Mouse (Mus musculus) neural tube, embryonic 14.5 days (tissue): ENCODE results near the gene Hrh1. TPM values are rescaled to one million over a fixed set of nuclear protein-coding genes. Genes with fewer than 3 reads are reported as not detected.

Experiments
- ATAC-seq: fragments of 200-750 bp; cut with Nextera tagmentation; 2 replicates; pipeline ENCODE4 v1.8.0; 2017; ENCODE audit warnings: low read depth, mild to moderate bottlenecking, moderate TSS enrichment, moderate library complexity
- H3K27ac ChIP-seq: fragments of 300-500 bp; sonication (generic); 2 replicates; pipeline ENCODE4 v1.5.1; 2014; ENCODE audit warnings: low read depth, mild to moderate bottlenecking, control low read depth, low read length, moderate library complexity, mixed read lengths
- H3K27me3 ChIP-seq: fragments of 300-500 bp; sonication (generic); 2 replicates; pipeline ENCODE4 v1.6.1; 2014; ENCODE audit warnings: low read length; ENCODE audit not compliant: control insufficient read depth, insufficient read depth
- H3K36me3 ChIP-seq: fragments of 300-500 bp; sonication (generic); 2 replicates; pipeline ENCODE4 v1.6.1; 2014; ENCODE audit warnings: low read length, mixed read lengths; ENCODE audit not compliant: control insufficient read depth, insufficient read depth
- H3K4me1 ChIP-seq: fragments of 300-500 bp; sonication (generic); 2 replicates; pipeline ENCODE4 v1.6.1; 2014; ENCODE audit warnings: low read length; ENCODE audit not compliant: control insufficient read depth, insufficient read depth
- H3K4me2 ChIP-seq: fragments of 300-500 bp; sonication (generic); 2 replicates; pipeline ENCODE4 v1.6.1; 2014; ENCODE audit warnings: mild to moderate bottlenecking, low read depth, low read length, control low read depth
- H3K4me3 ChIP-seq: fragments of 300-500 bp; sonication (generic); 2 replicates; pipeline ENCODE4 v1.5.1; 2014; ENCODE audit warnings: low read depth, low read length, control low read depth, mixed read lengths
- H3K9ac ChIP-seq: fragments of 300-500 bp; sonication (generic); replicated peaks from 2 replicates; pipeline ENCODE4 v1.6.1; 2014; ENCODE audit warnings: low read depth, mild to moderate bottlenecking, control low read depth, low read length, mixed read lengths
- H3K9me3 ChIP-seq: fragments of 300-500 bp; sonication (generic); 2 replicates; pipeline ENCODE4 v1.6.1; 2016; ENCODE audit warnings: low read length; ENCODE audit not compliant: control insufficient read depth
- WGBS: fragments of 180-500 bp; shearing (Covaris S2); extraction: QIAGEN DNeasy Blood & Tissue Kit; methylation state at CpG from one replicate; pipeline ENCODE4 v1.1.7; 2014; 5-methylcytosine and 5-hydroxymethylcytosine counted together
- polyA plus RNA-seq: library from polyadenylated mRNA; unstranded; fragments of >200 nt; fragmentation: Nextera tagmentation; extraction: Ambion mirVana; gene quantifications from 2 replicates; pipeline ENCODE4 v1.2.1, GENCODE M21; 2014

Hrh1 gene
- polyA plus RNA-seq, 1 experiment from 2014 or later: 0.35 TPM

DNA sequence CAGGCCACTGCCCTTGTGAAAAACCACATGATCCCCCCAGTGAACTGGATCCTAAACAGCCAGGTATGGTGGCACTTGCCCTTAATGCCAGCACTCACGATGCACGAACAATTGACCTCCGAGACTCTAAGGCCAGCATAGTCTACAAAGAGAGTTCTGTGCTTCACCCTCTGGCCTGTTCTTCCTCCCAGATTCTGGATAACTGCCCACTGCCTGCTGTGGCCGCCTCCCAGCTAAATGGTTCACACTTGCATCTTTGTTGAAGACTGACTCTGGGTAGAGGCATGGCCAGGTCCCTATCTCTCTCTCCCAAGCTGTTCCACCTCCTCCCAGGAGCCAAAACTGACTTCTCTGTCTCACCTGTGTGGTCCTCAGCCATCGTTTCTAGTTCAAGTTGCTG is 36.8 kb downstream of the Hrh1 start:
- Histone ChIP-seq H3K9me3 (no peaks in the 10 kb centered on the region), H3K9ac (no peak overlapping the region), H3K27ac (no peak overlapping the region), H3K4me1 (no peaks in the 10 kb centered on the region), H3K27me3 (no peaks in the 10 kb centered on the region), H3K4me2 (no peak overlapping the region), H3K4me3 (no peak overlapping the region), H3K36me3 (no peaks in the 10 kb centered on the region)
- WGBS: 78% methylated on average over 5 of the region's 5 CpGs
- ATAC-seq: no peak

DNA sequence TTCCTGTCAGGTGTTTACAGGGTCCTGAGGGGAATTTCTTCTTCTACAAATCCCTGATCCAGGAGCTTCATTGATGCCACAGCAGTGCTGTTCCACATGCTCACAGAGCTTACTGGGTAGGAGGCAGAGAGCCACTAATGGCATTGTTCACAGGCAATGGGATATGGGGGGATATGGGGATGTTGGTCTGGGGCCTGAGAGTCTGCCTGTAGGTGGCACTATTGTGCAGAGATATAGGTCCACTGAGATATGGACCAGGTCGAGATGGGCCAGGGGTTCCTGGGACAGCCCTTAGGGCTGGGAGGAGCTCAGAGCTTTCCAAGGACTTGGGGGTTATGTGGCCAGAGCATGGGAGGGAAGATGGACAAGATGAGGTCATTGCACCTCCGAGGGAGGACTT is 42.6 kb downstream of the Hrh1 start:
- Histone ChIP-seq H3K4me1 (no peaks in the 10 kb centered on the region), H3K27ac (no peak overlapping the region), H3K4me2 (no peak overlapping the region), H3K4me3 (no peak overlapping the region), H3K9me3 (no peaks in the 10 kb centered on the region), H3K9ac (no peak overlapping the region), H3K36me3 (no peaks in the 10 kb centered on the region), H3K27me3 (no peaks in the 10 kb centered on the region)
- no peak for ATAC-seq
- 58% methylated on average over 2 of the region's 2 CpGs for WGBS

DNA sequence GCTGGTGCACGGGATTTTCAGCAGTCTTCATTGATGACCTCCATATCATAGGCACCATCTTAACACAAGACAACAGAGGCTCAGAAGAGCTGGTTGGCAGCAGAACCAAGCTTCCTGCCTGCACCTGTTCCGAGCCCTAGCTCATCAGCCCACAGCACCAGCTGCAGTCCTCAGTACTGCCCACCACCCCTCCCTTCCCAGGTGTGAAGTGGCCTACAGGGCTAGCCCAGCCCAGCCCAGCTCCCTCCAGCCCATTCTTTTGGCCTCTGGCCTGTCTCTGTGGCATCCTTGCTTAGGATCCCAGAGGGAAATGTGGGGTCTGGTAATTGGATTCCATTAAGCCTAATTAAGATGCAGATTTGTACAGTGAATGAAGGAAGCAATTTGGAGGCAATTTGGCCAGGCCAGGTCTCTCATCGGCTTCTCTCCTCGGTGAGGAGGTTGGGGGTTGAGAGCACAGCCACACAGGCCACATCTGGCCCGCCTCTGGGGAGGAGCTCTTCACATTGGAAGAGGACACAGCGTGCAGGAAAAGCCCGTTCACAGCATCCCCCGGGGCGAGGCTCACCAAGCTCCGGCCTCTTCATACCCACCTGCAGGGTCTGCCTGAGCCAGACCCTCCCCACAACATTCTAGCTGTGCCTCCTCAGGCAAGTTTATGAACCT is 43.2 kb downstream of the Hrh1 start:
- H3K27me3 ChIP-seq: no peaks in the 10 kb centered on the region
- H3K36me3 ChIP-seq: no peaks in the 10 kb centered on the region
- H3K9me3 ChIP-seq: no peaks in the 10 kb centered on the region
- H3K4me3 ChIP-seq: no peak overlapping the region
- H3K4me2 ChIP-seq: no peak overlapping the region
- WGBS: 25% methylated on average over 10 of the region's 10 CpGs
- H3K27ac ChIP-seq: no peak overlapping the region
- ATAC-seq: no peak
- H3K9ac ChIP-seq: no peak overlapping the region
- H3K4me1 ChIP-seq: no peaks in the 10 kb centered on the region

DNA sequence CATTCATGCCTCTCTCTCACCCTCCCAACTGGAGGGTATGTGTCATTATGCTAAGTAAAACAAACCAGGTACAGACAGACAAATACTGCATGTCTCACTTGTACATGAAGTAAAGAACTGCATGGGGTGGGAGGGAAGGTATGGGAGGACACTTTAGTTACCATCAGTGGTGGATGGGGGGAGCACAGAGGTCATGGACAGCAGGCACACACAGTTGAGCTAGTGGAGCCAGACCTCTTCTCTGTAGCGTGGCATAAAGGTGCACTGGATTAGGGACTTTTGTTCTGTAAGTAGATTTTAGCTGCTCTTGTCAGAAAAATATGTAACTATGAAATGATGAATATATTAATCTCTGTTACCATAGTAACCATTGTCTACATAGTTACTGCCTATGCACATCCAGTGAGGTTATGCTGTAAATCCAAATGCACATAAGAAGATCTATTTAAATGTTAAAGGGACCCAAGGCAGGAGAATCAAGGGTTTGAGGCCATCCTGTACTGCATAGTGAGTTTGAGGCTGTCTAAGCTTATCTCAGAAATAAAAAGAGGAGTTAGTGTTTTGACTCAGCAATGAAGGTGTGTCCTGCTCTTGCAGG is 46.6 kb downstream of the Hrh1 start:
- WGBS: 88% methylated on average over 1 of the region's 1 CpGs
- ATAC-seq: no peak
- Histone ChIP-seq H3K4me2 (no peak overlapping the region), H3K27ac (no peak overlapping the region), H3K4me3 (no peak overlapping the region), H3K27me3 (no peaks in the 10 kb centered on the region), H3K4me1 (no peaks in the 10 kb centered on the region), H3K36me3 (no peaks in the 10 kb centered on the region), H3K9me3 (no peaks in the 10 kb centered on the region), H3K9ac (no peak overlapping the region)

DNA sequence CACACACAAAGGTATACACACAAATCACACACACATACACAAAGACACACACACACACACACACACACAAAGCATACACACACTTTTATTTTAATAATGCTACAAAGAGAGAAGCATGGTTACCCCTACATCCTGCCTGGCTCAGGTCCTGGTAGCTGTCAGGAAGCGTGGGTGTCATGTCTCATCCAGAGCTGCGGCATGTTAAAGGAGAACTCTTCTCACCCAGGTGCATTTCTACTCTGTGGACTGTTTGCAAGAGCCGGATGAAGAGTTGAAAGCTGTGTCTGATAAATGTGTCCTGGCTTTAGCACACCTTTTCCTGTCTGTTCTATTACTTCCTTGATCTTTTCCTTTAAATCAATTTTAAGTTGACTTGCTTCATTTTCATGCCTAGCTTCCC is 47.2 kb downstream of the Hrh1 start:
- Histone ChIP-seq H3K4me3 (no peak overlapping the region), H3K4me1 (no peaks in the 10 kb centered on the region), H3K4me2 (no peak overlapping the region), H3K27me3 (no peaks in the 10 kb centered on the region), H3K27ac (no peak overlapping the region), H3K36me3 (no peaks in the 10 kb centered on the region), H3K9ac (no peak overlapping the region), H3K9me3 (no peaks in the 10 kb centered on the region)
- 87% methylated on average over 3 of the region's 3 CpGs for WGBS
- ATAC-seq: no peak

DNA sequence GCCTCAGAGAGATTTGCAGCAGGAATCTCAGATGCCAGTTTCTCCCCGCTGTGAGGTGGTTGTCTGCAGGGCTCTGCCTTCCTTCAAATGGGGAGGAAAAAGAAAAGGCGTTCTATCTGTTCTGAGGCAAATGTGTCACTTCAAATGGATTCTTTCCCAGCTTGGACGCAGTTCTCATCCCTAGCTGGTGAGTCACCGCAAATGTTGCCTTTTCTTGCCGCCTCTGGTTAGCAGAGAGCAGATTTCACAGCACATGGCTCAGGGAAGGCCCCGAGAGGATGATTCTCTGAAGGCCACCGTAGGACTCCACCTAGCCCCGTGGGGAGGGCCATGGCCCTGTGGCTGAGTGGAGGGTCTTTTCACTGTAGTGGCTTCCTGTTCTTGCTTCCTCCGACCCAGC is 51.2 kb downstream of the Hrh1 start:
- no peaks in the 10 kb centered on the region for H3K36me3 ChIP-seq
- 84% methylated on average over 9 of the region's 9 CpGs for WGBS

DNA sequence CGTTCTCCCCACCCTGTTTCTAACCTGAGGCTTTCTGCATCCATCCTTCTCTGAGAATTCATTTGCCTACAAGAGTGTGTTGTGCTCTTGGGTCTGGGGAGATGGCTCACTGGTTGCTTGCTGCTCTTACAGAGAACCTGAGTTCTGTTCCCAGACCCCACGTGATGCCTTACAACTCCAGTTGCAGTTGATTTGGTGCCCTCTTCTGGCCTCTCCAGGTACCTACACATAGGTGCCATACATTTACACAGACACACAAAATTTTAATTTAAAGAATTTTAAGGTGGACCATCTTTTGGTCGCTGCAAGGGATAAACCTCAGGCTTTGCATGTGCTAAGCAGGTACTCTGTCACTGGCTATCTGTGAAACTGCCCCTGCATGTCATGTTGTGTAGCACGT is 57.5 kb downstream of the Hrh1 start:
- no peak overlapping the region for H3K27ac ChIP-seq
- no peak overlapping the region for H3K4me3 ChIP-seq
- H3K36me3 ChIP-seq: no peaks in the 10 kb centered on the region
- no peaks in the 10 kb centered on the region for H3K9me3 ChIP-seq
- H3K27me3 ChIP-seq: no peaks in the 10 kb centered on the region
- no peaks in the 10 kb centered on the region for H3K4me1 ChIP-seq
- ATAC-seq: no peak
- H3K4me2 ChIP-seq: no peak overlapping the region
- 87% methylated on average over 4 of the region's 4 CpGs for WGBS
- no peak overlapping the region for H3K9ac ChIP-seq

More for the DNA sequence above, 51.2 kb downstream of the Hrh1 start:
- Histone ChIP-seq H3K4me3 (no peak overlapping the region), H3K27ac (no peak overlapping the region), H3K4me1 (no peaks in the 10 kb centered on the region), H3K27me3 (no peaks in the 10 kb centered on the region), H3K9ac (no peak overlapping the region), H3K9me3 (no peaks in the 10 kb centered on the region), H3K4me2 (no peak overlapping the region)
- ATAC-seq: no peak

DNA sequence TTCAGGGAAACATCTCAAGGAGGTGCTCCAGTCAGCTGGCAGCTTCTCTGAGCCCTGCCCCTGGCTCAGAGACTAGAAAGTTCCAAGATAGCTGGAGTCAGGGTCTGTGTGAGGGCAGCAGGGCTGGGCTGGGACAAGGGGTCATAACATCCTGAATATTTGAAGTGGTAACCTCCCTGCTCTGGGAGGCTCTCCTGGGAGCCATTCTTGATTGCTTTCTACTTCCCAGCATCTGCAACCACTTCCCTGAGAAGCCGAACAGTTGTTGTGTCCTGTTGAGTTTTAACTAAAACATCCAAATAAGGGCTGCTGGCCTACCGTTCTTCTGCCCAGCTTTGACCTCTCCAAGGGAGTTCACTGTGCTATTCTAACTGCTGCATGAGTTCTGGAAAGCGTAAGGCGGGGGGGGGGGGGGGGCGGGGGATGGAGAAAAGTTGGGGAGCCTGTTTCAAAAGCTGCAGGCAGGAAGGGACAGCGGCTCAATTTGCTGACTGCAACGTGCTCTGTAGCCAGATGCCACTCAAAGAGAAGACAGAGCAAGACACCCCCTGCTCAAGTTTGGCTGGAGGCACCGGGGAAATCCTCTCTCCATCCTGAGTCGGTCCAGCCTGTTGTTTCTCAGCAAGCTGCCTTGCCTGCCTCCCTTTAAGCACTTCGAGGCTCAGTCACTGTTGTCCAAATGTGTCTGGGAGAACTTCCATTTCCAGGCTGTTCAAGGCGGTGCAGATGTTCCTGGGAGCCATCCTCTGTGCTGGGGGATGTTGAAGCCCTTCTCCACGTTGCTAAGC is 58.7 kb downstream of the Hrh1 start:
- Histone ChIP-seq H3K36me3 (no peaks in the 10 kb centered on the region), H3K4me2 (no peak overlapping the region), H3K9ac (no peak overlapping the region), H3K4me3 (no peak overlapping the region), H3K9me3 (no peaks in the 10 kb centered on the region), H3K27ac (no peak overlapping the region), H3K27me3 (no peaks in the 10 kb centered on the region), H3K4me1 (no peaks in the 10 kb centered on the region)
- no peak for ATAC-seq
- 67% methylated on average over 12 of the region's 12 CpGs for WGBS

DNA sequence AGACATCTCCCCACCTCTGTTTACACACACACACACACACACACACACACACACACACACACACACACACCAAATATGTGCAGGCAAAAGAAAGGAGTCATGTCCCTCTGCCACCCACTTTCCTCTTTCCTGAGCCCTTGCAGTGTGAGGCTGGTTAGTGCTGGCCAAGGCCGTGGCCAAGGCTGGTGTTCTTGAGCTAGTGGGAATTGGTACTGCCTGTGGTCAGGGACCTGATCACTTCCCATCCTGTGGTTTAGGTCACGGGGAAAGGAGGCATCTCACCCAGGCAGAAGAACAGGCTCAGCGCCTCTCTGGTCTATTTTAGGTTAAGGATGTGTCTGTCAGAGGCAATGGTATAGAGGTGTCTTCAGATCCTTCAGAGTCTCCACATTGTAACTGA is 59.6 kb downstream of the Hrh1 start:
- H3K4me2 ChIP-seq: no peak overlapping the region
- H3K27me3 ChIP-seq: no peaks in the 10 kb centered on the region
- H3K9me3 ChIP-seq: no peaks in the 10 kb centered on the region
- H3K4me3 ChIP-seq: no peak overlapping the region
- no peaks in the 10 kb centered on the region for H3K36me3 ChIP-seq
- no peak overlapping the region for H3K9ac ChIP-seq
- no peaks in the 10 kb centered on the region for H3K4me1 ChIP-seq
- no peak overlapping the region for H3K27ac ChIP-seq
- no peak for ATAC-seq
- WGBS: 86% methylated on average over 3 of the region's 3 CpGs
